ENCODE assay signal across 10 mouse cellular contexts in the genomic region with DNA sequence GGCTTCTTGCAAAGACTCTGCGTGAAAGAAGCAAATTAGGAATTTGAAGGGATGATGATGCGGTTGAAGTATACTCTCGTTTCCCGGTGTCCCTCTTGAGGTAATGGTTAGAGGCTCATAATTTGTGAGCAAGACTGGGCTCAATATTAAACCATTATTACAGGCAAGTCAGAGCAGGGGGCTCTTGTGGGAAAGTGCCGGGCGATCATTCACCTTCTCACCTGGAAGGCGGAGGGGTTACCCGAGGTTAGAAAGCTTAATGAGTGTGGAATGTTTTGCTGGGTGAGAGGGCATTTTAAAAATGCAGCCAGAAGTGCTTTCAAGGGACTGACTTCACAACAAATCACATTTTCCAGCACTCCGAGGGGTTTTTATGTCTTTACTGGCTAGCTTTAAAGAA. TPM values are rescaled to one million over a fixed set of nuclear protein-coding genes. Genes with fewer than 3 reads are reported as not detected.
DNase-seq lines count a peak whose midpoint lies in the region; ATAC-seq lines count a peak whose summit lies in the region.
"Had no signal": no experiment of that assay in that cellular context is flagged by ENCODE, and none has a peak within 500 bp of the region (broad histone marks: within the 10 kb centered on the region; RNA-seq: fewer than 3 reads in every experiment).

No protein-coding gene starts in this region.

- 25% methylated on average over 9 of the region's 9 CpGs for whole genome bisulfite sequencing in heart, embryonic 11.5 days (ENCODE audit: insufficient replicate concordance)
- WGBS in limb, embryonic 12.5 days = 3% methylated on average over 9 of the region's 9 CpGs

- H3K27ac ChIP-seq in heart, embryonic 11.5 days (ENCODE audit: low read depth, low read length) = peak overlapping the region; percentile 22
- peak overlapping the region; percentile 75 for H3K27ac ChIP-seq in limb, embryonic 12.5 days

- peak overlapping the region; percentile 39 for H3K4me2 ChIP-seq in heart, embryonic 11.5 days
- peak overlapping the region; percentile 45 for H3K4me2 ChIP-seq in limb, embryonic 12.5 days

- H3K27me3 ChIP-seq in heart, embryonic 11.5 days (ENCODE audit: control insufficient read depth, insufficient read depth, low read length) = no peaks in the 10 kb centered on the region
- H3K27me3 ChIP-seq in limb, embryonic 12.5 days = no peaks in the 10 kb centered on the region; the same call in 1 of the 2 replicates

- no peak overlapping the region for H3K4me3 ChIP-seq in heart, embryonic 11.5 days (ENCODE audit: low read depth, low read length)
- H3K4me3 ChIP-seq in limb, embryonic 12.5 days (replicated peaks) = peak overlapping the region; percentile 1; the same call in 1 of the 2 replicates

- intact Hi-C loops in heart, postnatal 14 days (cut with DNase I) = no loop called here
- intact Hi-C loops in left cerebral cortex, postnatal 36 days (cut with DNase I) = no loop called here

- DNase-seq in heart, postnatal 14 days = no peak
- DNase-seq in retina, embryonic 14.5 days (ENCODE audit: low spot score) = peak; percentile 16
- no peak for DNase-seq in retina, postnatal 1 day
- DNase-seq in yolk sac, embryonic 10.5 days (ENCODE audit: low spot score) = peak; percentile 16
- DNase-seq in left cerebral cortex, postnatal 36 days (ENCODE audit: low spot score in 2 of 2) = no peak
- DNase-seq in layer of hippocampus, postnatal 14 days (ENCODE audit: low spot score in 2 of 2) = no peak
- DNase-seq: cerebellum, postnatal 36 days; heart, postnatal 36 days had no signal

- H3K36me3 ChIP-seq in heart, embryonic 11.5 days (ENCODE audit: control insufficient read depth, insufficient read depth, low read length) = no peaks in the 10 kb centered on the region
- H3K36me3 ChIP-seq in limb, embryonic 12.5 days = no peaks in the 10 kb centered on the region

- H3K9ac ChIP-seq in heart, embryonic 11.5 days (ENCODE audit: low read depth, low read length) = peak overlapping the region; percentile 17; the same call in 1 of the 2 replicates
- H3K9ac ChIP-seq in limb, embryonic 12.5 days (replicated peaks) = no peak overlapping the region

- peaks cover 10% of the 10 kb centered on the region for H3K4me1 ChIP-seq in heart, embryonic 11.5 days (ENCODE audit: control insufficient read depth, insufficient read depth, low read length)
- H3K4me1 ChIP-seq in limb, embryonic 12.5 days (replicated peaks) = peaks cover 15% of the 10 kb centered on the region

- H3K9me3 ChIP-seq in heart, embryonic 11.5 days (replicated peaks; ENCODE audit: control insufficient read depth, low read length) = no peaks in the 10 kb centered on the region
- no peaks in the 10 kb centered on the region for H3K9me3 ChIP-seq in limb, embryonic 12.5 days

- no peak for ATAC-seq in heart, embryonic 11.5 days (replicated peaks; ENCODE audit: insufficient number of reproducible peaks, low FRiP score, low TSS enrichment)
- peak; percentile 64; the same call in 1 of the 2 replicates for ATAC-seq in limb, embryonic 12.5 days (ENCODE audit: insufficient number of reproducible peaks, insufficient read depth, low FRiP score, low TSS enrichment, low read depth)

RNA-seq across cellular contexts. Expression of gene Dusp6, which starts 36.3 kb away (rescaled TPM):
- 45.5 and 59.9 TPM in 2 replicates for polyA plus RNA-seq in heart, embryonic 11.5 days (2014; fragmentation: Nextera tagmentation; extraction: Ambion mirVana)
- total RNA-seq in heart, postnatal 14 days (2021) = 10 to 100 TPM; 20.9 to 26.1 TPM
- 117 and 122 TPM in 2 replicates for polyA plus RNA-seq in limb, embryonic 12.5 days (2016; fragmentation: Nextera tagmentation; extraction: Ambion mirVana)
- 100 to 1,000 TPM in 1 of 2 experiments, 10 to 100 TPM in 1; 72.3 to 107 TPM for total RNA-seq in left cerebral cortex, postnatal 36 days (2021)
- 10 to 100 TPM; 75.7 to 83.9 TPM for total RNA-seq in layer of hippocampus, postnatal 14 days (2021)

Comparison
In these comparisons a context has a peak if more than half of its experiments do, and no peak if none do; other contexts are left out.
1. DNase-seq: peak in retina, embryonic 14.5 days (single experiment) and yolk sac, embryonic 10.5 days (single experiment); none in heart, postnatal 14 days (0 of 2), retina, postnatal 1 day (single experiment), left cerebral cortex, postnatal 36 days (0 of 2) and layer of hippocampus, postnatal 14 days (0 of 2).